Mouse (Mus musculus): Measurements from ENCODE around the gene Csnk2b.

DNA sequence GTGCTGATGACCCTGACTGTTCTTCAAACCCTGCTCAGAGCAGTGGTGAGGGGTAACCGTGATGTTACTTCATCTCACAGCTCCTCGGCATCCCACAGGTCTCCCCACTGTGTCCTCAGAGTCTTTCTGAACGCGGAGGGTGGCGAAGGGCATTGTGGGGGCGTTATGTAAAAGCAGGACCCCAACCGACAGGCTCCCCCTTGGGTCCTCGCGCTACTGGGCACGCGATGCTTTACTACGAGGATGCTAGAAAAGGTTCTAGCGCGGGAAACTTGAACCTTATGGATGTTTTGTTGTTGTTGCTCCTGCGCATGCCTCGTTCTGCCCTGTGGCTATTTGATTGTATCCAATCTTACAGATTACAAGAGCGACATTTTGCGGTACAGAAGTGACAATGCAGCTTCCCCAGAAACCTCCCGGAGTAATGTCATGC is at the start of gene Csnk2b:
- TF ChIP-seq CTCF (IDR thresholded peaks at IDR 0.05; ENCODE audit: low read depth) (peak; percentile 46), EP300 (IDR thresholded peaks at IDR 0.05; ENCODE audit: low read depth) (no peak)

Measured in liver, postnatal 0 days (tissue).